Mouse (Mus musculus): ENCODE data around the gene Prkd3.

DNA sequence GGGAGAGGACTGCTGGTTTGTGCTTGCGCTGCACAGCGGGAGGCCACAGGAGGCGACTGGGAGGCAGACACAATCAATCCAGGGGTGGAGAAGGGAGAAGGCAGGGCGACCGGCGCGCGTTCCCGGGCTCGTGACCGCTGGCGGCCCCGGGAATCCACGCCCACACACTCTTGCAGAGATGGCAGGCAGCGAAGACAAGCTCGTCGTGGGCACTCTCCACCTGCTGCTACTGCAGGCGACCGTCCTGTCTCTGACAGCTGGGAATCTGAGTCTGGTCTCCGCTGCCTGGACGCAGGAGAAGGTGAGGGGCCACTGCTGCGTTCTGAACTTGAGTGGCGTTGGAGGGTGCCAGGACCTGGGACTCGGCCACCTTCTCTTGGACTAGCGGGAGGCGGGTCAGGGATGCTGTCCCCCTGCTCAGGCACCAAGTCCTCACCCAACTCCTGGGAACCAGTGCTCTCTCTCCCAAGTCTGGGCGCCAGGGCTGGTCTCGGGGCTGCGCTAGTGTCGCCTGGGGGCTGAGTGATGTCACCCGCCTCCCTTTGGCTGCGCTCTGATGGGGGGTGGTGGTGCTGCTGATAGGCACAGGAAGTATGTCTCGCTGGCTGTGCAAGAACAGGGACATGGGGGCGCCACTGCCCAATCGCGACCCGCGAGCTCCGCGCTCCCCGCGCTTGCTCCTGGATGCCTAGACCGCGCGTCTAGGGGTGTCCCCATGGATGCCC is 31.6 kb upstream of the Prkd3 start:
- TF ChIP-seq CTCF (IDR thresholded peaks at IDR 0.05; ENCODE audit: borderline replicate concordance, insufficient read depth, low read length): no peak
- no peak for TF ChIP-seq POLR2A (IDR thresholded peaks at IDR 0.05; ENCODE audit: low read depth, low read length)
